Mouse (Mus musculus) heart, postnatal 36 days (tissue): ENCODE measurements at regions not wholly inside any gene's neighbourhood (a gene's known extent, or its start where the extent isn't known, plus 50 kb on each side); places are given as distances from the start of the nearest gene placed in this dataset.

Source experiments
- DNase-seq, 2 experiments: peaks; one replicate each; pipeline ENCODE4 v3.0.0; 2021 to 2022
- intact Hi-C: fragments of 180-260 bp; cut with DNase I; formaldehyde crosslinking; loops from one replicate; pipeline ENCODE4 v1.15.1; 2025

DNA sequence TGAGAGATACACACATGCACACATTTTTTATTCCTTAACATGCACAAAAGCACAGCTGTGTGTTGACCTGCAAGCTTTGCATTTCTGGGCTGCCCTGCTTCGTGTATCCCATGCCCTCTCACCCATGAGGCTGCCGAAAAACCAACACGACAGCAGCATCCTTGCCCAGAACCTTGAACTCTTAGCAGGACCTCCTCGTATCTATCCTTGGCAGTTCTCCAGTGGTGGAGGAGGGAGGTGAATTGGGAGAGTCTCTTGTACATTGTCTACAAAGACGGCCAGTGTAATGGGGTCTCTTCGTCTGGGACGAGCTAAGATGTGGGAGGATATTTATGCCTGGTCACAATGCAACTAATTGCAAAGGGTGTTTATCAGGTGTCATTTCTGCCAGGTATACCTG lies 149.6 kb upstream of the Cadm1 start:
- intact Hi-C loops, result no loop called here
- DNase-seq, result no peak

DNA sequence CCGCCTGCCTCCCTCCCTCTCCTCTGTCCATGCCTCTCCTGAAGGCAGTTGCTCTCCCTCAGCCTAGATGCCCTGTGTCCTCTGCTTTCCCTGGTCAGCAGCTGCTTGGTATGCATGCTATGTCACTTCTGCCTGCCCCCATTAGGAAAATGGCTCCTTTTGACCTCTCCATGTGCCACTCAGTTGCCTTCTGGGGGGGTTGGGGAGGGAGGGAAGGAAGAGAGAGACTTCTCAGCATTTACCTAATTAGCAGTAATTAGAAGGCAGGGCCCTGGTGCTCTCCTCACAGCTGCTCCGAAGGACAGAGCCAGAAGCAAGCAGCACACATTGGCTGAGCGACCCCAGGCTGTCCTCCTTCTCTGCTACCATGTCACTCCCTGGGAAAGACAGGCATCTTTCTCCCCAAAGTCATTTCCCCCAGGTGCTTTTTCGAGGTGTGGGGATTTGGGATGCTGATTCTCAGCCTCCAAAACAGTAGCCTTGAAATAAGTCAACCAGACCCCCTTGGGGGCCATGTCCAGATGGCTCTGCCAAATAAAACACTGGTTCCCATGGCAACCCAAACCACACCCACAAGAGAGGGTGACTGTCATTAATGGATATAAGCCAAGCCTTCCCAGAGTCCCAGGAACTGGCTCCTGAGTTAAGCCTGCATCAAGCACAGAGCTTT lies 145.7 kb upstream of the Cadm1 start:
- DNase-seq, result no peak
- intact Hi-C loops, result no loop called here

- DNase-seq, result no peak
These were observed 143.3 kb upstream of the Cadm1 start for GRCm38 (mm10) chr9:47386646-47387045.

DNA sequence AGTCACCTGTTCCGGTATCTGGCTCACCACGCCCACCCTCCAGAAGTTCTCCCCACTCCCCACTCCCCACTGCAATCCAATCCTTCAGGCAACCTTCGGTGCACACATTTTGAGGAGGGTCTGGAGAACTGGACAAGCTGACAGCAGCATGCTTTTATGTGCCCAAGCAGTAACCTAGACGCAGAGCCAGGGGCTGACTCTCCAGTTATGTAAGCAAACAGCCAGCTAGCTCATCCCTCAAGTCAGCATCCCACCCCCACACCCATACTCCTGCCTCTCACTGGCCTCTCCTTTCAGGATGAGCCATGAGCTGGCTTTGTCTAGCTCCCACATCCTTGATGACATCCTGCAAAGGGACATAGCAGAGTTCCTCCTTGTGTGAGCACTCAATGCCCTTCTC lies 142.8 kb upstream of the Cadm1 start:
- intact Hi-C loops, result no loop called here
- DNase-seq, result no peak

More at GRCm38 (mm10) chr9:47386646-47387045, 143.3 kb upstream of the Cadm1 start:
- intact Hi-C loops, result no loop called here

DNA sequence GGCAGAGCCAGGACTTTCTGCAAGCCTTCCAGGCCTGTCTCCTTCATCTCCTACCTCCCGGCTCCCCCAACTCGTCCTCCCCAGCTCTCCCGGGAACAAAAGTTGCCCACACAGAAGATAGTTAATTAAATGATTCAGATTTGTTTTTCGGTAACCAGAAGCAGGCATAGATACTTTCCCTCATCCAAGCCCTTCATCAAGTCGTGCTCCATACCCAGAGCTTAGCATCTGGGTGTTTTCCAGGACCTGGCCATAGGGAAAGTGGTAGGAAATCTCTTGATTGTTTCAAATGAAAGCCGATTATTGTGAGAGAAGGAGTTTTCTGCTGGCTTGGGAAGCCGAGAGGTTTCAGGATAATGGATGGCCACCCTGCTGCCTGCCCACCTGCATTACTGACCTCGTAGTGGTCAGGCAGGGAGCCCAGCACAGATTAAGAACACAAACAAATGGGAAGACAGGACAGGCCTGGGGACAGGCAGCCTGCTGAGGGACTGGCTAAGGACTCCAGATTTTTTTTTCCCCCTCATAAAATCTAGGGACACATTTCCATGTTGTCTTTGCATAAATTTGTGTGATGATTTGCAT lies 142.2 kb upstream of the Cadm1 start:
- intact Hi-C loops, result no loop called here
- no peak for DNase-seq

GRCm38 (mm10) chr9:47389901-47390300 lies 140.1 kb upstream of the Cadm1 start:
- no peak for DNase-seq

DNA sequence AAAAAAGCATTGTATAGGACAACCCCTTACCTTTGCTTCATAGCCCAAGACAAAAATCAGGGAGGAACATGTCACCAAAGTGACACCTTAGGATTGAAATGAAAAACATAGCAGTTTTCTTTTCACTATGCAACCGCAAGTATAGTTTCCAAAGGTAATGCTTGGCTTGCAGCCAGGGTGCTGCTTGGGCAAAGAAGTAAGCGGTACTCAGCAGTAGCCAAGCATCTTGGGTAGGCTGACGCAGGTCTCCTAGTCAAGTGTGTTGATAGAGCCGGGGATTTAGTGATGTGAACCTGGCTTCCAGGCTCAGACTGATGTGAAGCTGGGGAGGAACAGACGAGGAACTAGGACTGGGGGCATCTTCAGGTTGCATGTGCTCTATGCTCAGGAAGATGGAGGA lies 138.3 kb upstream of the Cadm1 start:
- DNase-seq, result no peak
- intact Hi-C loops, result no loop called here

More at GRCm38 (mm10) chr9:47389901-47390300, 140.1 kb upstream of the Cadm1 start:
- intact Hi-C loops, result no loop called here

GRCm38 (mm10) chr9:47399598-47399997 lies 130.4 kb upstream of the Cadm1 start:
- no peak for DNase-seq
- intact Hi-C loops, result no loop called here

- no peak for DNase-seq
- intact Hi-C loops, result no loop called here
These were observed 129.7 kb upstream of the Cadm1 start for GRCm38 (mm10) chr9:47400117-47400823.

GRCm38 (mm10) chr9:47401511-47401910 lies 128.5 kb upstream of the Cadm1 start:
- no peak for DNase-seq
- intact Hi-C loops, result no loop called here

DNA sequence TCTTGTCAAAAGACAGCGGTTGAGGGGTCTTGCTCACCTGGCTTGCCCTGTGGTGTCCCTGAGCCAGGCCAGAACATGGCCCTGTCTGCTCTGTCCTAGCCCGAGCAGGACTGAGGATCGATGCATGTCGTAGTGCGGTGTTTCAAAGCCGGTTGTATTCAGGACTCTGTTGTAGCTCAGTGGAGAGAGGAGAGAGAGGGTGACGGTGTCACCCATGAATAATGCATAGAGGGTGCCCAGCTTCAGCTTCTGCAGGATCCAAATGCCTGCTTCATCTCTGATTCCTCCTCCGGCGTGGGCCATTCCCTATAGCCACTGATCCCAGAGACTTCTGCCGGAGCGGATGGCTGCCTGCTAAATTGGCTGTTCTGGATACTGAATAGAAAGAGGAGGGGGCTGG lies 126.7 kb upstream of the Cadm1 start:
- intact Hi-C loops, result no loop called here
- DNase-seq, result no peak

- no peak for DNase-seq
- intact Hi-C loops, result no loop called here
These were observed 125.2 kb upstream of the Cadm1 start for GRCm38 (mm10) chr9:47404821-47405220.

DNA sequence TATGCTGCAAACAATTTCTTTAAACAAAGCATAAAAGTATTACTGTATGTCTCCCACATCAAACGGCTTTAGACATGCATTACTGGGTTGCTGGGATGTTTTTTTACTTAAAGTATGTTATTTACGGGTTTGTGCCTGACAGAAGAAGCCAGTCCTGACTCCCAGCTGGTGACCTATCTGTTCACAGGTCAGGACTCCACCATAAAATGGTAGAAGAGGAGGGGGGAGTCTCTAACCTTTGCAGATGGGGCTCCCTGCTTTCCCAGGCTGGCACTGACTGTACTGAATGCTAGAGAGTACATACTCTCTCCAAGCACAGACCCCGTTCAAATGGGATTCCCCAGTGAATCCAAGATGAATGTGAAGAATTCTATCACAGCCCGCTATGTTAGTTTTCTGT lies 124.4 kb upstream of the Cadm1 start:
- intact Hi-C loops, result no loop called here
- no peak for DNase-seq

DNA sequence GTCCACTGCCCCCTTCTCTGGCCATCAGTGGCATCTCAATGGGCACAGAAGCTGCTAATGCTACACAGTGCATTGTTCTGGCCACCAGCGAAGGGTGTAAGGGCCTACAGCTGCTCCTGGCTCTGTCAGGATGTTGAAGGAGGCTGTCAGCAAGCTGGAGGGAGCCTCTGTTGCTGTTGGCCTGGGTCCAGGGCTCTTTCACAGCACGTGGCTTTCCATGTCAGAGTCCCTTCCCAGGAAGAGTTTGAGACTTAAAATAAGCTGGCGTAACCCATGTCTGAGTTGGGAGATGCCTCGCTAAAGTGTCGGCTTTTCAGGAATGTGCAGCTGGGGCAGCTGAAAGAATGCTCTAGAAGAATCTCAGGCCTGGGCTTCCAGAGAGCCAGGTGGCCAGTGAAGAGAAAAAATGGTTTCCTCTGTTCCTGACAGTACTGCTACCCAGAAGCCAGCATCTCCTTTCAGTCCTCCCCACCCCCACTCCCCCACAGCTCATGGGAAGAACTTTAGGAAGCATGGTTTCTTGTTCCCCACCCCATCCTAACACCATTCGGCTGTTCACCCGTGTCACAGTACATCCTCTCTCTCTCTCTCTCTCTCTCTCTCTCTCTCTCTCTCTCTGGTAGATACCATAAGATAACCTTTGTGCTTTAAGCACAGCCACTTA lies 122.8 kb upstream of the Cadm1 start:
- intact Hi-C loops, result no loop called here

DNA sequence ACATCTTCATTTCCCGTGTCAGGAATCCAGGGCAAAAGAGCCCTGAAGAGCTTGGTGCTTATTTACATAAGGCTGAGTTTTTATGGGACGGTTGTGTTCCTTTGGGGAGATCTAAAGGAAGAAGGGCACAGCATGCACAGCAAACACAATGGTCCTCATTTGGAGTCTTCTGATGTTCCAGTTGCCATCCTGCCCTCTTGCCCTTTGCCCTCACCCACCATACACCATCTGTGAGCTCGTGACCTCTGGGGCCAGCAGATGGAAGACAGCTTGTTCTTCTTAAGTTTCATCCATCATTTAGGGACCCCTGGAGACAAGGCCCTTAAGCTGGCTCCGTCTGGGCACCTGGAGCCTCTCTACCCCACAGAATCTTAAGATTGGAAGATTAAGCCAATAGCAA lies 121.9 kb upstream of the Cadm1 start:
- DNase-seq, result no peak
- intact Hi-C loops, result no loop called here

More for the DNA sequence above, 122.8 kb upstream of the Cadm1 start:
- DNase-seq, result peak; percentile 56 to 66

DNA sequence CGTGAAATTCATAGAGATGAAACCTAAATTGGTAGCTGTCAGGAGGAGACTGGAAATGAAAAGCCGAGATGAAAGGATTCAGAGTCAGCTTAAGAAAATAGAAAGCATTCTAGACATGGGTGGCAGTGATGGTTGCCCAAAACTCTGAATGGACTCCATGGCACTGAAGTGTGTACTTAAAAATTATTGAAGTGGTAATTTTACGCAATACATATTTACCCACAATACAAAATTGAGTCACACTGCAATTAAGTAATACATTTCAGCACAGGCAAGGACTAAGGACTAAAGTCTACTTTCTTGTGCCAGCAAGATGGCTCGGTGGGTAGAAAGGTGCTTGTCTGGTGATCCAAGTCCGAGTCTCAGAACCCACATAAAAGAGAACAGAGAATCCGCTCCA lies 120.4 kb upstream of the Cadm1 start:
- intact Hi-C loops, result no loop called here
- DNase-seq, result no peak

DNA sequence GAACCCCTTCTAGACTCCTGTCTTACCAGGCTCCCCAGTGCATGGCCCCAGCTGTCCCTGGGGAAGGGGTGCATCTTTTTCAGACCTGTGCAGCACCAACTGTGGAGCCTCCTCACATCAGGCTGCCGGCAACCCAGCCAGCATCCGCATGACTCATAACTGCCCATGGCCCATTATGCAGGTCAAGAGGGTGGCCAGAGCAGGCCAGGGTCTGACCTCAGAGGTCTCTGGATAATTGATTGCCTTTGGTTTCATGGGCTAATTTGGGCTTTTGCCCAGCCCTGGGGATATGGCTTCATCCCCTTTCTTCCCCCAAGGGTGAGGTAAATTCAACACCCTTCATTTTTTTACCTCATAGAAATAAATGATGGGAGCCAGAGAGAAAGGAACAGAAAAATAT lies 117.2 kb upstream of the Cadm1 start:
- intact Hi-C loops, result no loop called here

GRCm38 (mm10) chr9:47414350-47414988 lies 115.5 kb upstream of the Cadm1 start:
- no peak for DNase-seq
- intact Hi-C loops, result no loop called here

More for the DNA sequence above, 117.2 kb upstream of the Cadm1 start:
- no peak for DNase-seq

DNA sequence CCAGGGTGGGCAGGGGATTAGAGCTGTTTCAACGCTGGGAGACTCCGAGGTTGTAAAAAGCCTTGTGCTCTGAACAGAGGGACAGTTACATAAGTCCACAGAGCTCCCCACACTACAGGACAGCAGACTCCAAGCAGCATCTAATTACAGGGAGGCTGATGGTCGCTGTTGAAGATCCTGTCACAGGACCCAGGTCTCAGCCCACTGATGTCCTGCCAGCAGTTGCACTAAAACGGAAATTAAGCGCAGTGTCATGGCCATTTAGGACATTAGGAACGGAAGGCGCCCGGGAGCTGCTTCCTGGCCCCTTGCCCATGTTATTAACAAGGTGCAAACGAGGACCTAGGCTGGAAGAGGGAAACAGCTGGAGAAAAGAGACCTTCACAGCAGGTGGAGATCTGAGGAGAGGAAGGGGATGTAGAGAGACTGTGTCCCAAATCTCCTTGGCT lies 107.8 kb upstream of the Cadm1 start:
- intact Hi-C loops, result loop anchor here (10.0 kb wide), 1 partner anchor 103 kb away; no protein-coding TSS in a partner anchor
- peak; percentile 57 to 62 for DNase-seq

- peak; percentile 68 to 78 for DNase-seq
- intact Hi-C loops, result loop anchor here (10.0 kb wide), 1 partner anchor 102 kb away; no protein-coding TSS in a partner anchor
These were observed 107.1 kb upstream of the Cadm1 start for GRCm38 (mm10) chr9:47422741-47423461.
